Mouse (Mus musculus) kidney, embryonic 14.5 days (tissue): Measurements from ENCODE around the gene 5830473C10Rik. TPM values are rescaled to one million over a fixed set of nuclear protein-coding genes. Genes with fewer than 3 reads are reported as not detected.

ENCODE experiments used
- ATAC-seq: fragments of 200-750 bp; cut with Nextera tagmentation; 2 replicates; pipeline ENCODE4 v1.8.0; 2017; ENCODE audit warnings: moderate number of reproducible peaks, mild to moderate bottlenecking, moderate TSS enrichment, moderate library complexity; ENCODE audit not compliant: low FRiP score, low TSS enrichment
- H3K27ac ChIP-seq: fragments of 300-500 bp; sonication (generic); 2 replicates; pipeline ENCODE4 v1.5.1; 2014; ENCODE audit warnings: low read depth, mild to moderate bottlenecking, low read length, moderate library complexity, mixed read lengths
- H3K27me3 ChIP-seq: fragments of 300-500 bp; sonication (generic); 2 replicates; pipeline ENCODE4 v1.6.1; 2014; ENCODE audit warnings: mild to moderate bottlenecking, low read length; ENCODE audit not compliant: control insufficient read depth, insufficient read depth
- H3K36me3 ChIP-seq: fragments of 300-500 bp; sonication (generic); 2 replicates; pipeline ENCODE4 v1.6.1; 2014; ENCODE audit warnings: low read length, mixed read lengths; ENCODE audit not compliant: control insufficient read depth, insufficient read depth
- H3K4me1 ChIP-seq: fragments of 300-500 bp; sonication (generic); 2 replicates; pipeline ENCODE4 v1.6.1; 2014; ENCODE audit warnings: low read length, mixed read lengths; ENCODE audit not compliant: control insufficient read depth, insufficient read depth
- H3K4me2 ChIP-seq: fragments of 300-500 bp; sonication (generic); replicated peaks from 2 replicates; pipeline ENCODE4 v1.6.1; 2014; ENCODE audit warnings: low read depth, mild to moderate bottlenecking, low read length
- H3K4me3 ChIP-seq: fragments of 300-500 bp; sonication (generic); 2 replicates; pipeline ENCODE4 v1.5.1; 2014; ENCODE audit warnings: mild to moderate bottlenecking, low read length
- H3K9ac ChIP-seq: fragments of 300-500 bp; sonication (generic); 2 replicates; pipeline ENCODE4 v1.6.1; 2014; ENCODE audit warnings: low read depth, mild to moderate bottlenecking, low read length, moderate library complexity
- H3K9me3 ChIP-seq: fragments of 300-500 bp; sonication (generic); 2 replicates; pipeline ENCODE4 v1.6.1; 2016; ENCODE audit warnings: low read length; ENCODE audit not compliant: control insufficient read depth
- WGBS: fragments of 180-500 bp; shearing (Covaris S2); extraction: QIAGEN DNeasy Blood & Tissue Kit; methylation state at CpG from one replicate; pipeline ENCODE4 v1.1.7; 2014; 5-methylcytosine and 5-hydroxymethylcytosine counted together
- polyA plus RNA-seq: library from polyadenylated mRNA; unstranded; fragments of >200 nt; fragmentation: Nextera tagmentation; extraction: Ambion mirVana; gene quantifications from 2 replicates; pipeline ENCODE4 v1.2.1, GENCODE M21; 2014

Gene 5830473C10Rik
- polyA plus RNA-seq, 1 experiment from 2014 or later, result 0.09 TPM

DNA sequence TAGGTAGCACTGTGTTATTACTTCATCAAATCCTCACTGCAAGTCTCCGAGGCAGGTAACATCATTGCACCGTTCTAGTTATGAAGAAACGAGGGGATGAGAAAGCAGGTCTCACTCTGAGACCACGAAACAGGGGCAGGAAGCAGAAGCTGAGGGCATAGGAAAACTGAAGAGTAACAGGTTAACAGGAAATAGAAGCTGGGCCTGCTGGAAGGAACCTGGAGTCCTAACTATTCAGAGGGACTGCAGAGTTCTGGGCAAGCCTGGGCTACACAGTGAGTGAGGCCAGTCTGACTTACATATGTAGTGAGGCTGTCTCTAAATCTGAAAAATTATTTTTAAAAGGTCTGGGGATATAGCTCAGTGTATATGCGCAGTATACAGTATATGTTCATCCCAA lies 27.2 kb downstream of the 5830473C10Rik start:
- 92% methylated on average over 5 of the region's 5 CpGs for WGBS

DNA sequence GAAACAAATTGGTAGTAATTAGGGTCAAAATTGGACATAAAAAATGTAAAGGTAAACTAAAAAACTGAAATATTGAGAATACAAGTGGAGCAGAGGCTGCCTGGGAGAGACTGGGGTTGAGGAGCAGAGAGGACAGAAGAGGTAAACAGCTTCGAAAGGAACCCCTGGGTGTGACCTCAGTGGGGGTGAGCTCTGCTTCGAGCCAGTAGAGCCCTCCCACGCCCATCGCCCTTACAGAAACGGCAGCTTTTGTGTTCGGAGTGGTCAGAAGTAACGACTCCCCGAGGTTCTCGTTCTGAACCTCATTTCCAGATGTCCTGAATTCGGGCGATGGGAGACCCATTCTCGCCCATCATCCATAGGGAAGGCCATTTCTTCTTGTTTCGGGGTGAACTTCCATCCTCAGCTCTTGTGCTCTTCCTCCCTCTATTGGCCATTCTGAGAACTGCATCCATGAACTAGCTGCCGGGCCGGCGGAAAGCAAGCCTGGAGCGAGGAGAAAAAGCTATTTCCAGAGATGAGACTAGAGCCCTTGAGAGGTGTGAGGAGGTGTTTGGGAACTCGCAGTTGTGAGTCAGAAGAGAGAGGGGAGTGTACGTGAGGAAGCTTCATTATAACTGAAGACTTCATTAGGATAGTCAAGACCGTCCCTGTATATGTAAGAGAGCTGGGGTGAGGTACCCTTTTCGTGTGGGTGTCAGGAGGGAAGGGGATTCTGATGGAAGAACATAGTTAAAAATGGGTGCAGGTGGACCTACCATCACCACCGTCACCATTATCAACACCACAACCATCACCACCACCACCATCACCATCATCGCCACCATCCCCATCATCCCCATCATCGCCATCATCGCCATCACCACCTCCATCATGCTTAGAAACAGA lies 28.0 kb downstream of the 5830473C10Rik start:
- WGBS, result 25% methylated on average over 25 of the region's 25 CpGs
- Histone ChIP-seq H3K9ac (no peak overlapping the region), H3K4me3 (peak overlapping the region; percentile 21), H3K27ac (no peak overlapping the region), H3K4me2 (peak overlapping the region; percentile 35), H3K9me3 (no peaks in the 10 kb centered on the region), H3K36me3 (no peaks in the 10 kb centered on the region), H3K4me1 (no peaks in the 10 kb centered on the region), H3K27me3 (no peaks in the 10 kb centered on the region; the same call in 1 of the 2 replicates)
- ATAC-seq, result peak; percentile 47

More for the DNA sequence above, 27.2 kb downstream of the 5830473C10Rik start:
- no peak for ATAC-seq
- Histone ChIP-seq H3K27me3 (no peaks in the 10 kb centered on the region; the same call in 1 of the 2 replicates), H3K4me1 (no peaks in the 10 kb centered on the region), H3K9me3 (no peaks in the 10 kb centered on the region), H3K9ac (no peak overlapping the region), H3K4me2 (no peak overlapping the region), H3K27ac (no peak overlapping the region), H3K4me3 (no peak overlapping the region), H3K36me3 (no peaks in the 10 kb centered on the region)

DNA sequence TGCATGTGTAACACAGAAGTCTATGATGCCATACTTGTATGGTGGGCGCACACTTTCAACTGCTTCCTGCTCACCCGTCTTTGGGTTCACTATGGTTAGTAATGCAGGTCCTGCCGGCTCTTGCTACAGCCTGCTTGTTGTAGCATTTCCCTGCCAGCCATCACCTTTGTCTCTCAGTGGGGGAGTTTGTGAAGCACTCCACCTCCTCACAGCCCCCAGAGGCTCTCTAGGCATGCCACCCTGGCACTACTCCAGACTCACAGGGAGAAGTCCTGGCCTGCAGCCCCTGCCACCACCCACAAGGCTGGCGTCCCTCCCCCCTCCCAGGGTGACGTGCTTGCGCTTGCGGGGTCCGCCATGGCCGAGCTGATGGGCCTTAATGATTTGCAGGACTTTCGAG lies 29.8 kb downstream of the 5830473C10Rik start:
- Histone ChIP-seq H3K27me3 (no peaks in the 10 kb centered on the region; the same call in 1 of the 2 replicates), H3K36me3 (no peaks in the 10 kb centered on the region), H3K4me3 (no peak overlapping the region), H3K4me2 (no peak overlapping the region), H3K27ac (no peak overlapping the region), H3K9me3 (no peaks in the 10 kb centered on the region), H3K4me1 (no peaks in the 10 kb centered on the region), H3K9ac (no peak overlapping the region)
- 80% methylated on average over 10 of the region's 10 CpGs for WGBS
- ATAC-seq, result no peak

DNA sequence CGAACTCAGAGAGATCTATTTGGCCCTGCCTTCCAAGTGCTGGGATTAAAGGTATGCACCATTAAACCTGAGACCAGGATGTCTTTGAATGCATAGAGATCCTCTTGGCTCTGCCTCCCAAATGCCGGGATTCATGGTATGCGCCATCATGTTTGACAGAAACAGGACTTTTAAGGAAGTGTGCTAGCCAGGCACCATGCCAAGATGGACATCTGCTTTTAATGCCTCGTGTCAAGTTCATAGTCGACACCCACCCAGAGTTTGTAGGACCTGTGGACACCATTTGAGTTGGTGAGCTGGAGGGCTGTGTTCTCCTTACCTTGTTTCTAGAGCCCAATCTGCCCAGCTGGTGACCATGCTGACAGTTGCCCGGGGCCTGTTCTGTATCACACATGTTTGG lies 31.0 kb downstream of the 5830473C10Rik start:
- H3K9me3 ChIP-seq, result no peaks in the 10 kb centered on the region
- no peak overlapping the region for H3K27ac ChIP-seq
- 83% methylated on average over 6 of the region's 6 CpGs for WGBS
- H3K4me3 ChIP-seq, result no peak overlapping the region
- H3K4me1 ChIP-seq, result no peaks in the 10 kb centered on the region
- ATAC-seq, result no peak
- H3K36me3 ChIP-seq, result no peaks in the 10 kb centered on the region
- H3K27me3 ChIP-seq, result no peaks in the 10 kb centered on the region; the same call in 1 of the 2 replicates
- H3K4me2 ChIP-seq, result no peak overlapping the region
- no peak overlapping the region for H3K9ac ChIP-seq

DNA sequence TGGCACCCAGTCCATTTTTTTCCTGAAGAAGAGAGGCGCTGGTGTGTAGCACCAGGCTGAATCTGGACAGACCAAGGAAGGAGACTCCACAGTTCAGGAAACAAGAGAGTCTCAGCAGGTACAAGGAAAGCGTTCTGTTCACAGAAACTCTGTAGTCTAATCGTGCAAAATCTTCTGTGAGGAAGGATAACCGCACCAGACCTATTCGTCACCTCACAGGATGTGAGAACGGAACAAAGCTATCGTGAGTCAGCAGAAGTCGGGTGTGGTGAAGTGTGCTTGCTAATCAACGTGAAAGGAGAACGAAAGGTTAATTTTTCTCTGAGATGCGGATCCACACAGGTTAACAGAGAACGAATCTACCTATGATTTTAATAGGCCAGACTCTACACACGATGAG lies 34.0 kb downstream of the 5830473C10Rik start:
- Histone ChIP-seq H3K4me1 (no peaks in the 10 kb centered on the region), H3K27ac (no peak overlapping the region), H3K36me3 (no peaks in the 10 kb centered on the region), H3K9ac (no peak overlapping the region), H3K4me3 (no peak overlapping the region), H3K27me3 (no peaks in the 10 kb centered on the region), H3K9me3 (no peaks in the 10 kb centered on the region), H3K4me2 (no peak overlapping the region)
- ATAC-seq, result no peak
- 87% methylated on average over 13 of the region's 13 CpGs for WGBS

DNA sequence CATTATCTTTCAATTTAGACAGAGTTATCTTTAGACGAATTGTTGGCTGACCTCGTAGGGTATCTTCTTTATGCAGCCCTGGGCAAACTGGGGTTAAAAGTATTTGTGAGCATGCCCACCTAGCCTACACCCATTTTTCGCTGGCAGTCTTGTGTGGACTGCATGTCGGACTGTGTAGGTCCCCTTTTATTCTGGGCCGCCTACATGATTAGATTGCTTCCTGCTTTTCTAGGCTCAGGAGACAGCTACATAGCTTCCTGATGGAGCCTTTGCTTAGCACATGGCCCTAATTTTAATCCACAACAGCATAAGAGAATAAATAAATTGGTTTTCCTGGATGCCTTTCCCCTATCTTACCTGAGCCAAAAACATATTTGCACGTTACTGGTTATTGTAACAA lies 35.2 kb downstream of the 5830473C10Rik start:
- no peak for ATAC-seq
- Histone ChIP-seq H3K4me3 (no peak overlapping the region), H3K27me3 (no peaks in the 10 kb centered on the region), H3K9me3 (no peaks in the 10 kb centered on the region), H3K27ac (no peak overlapping the region), H3K4me2 (no peak overlapping the region), H3K4me1 (no peaks in the 10 kb centered on the region), H3K9ac (no peak overlapping the region), H3K36me3 (no peaks in the 10 kb centered on the region)
- 88% methylated on average over 6 of the region's 6 CpGs for WGBS

DNA sequence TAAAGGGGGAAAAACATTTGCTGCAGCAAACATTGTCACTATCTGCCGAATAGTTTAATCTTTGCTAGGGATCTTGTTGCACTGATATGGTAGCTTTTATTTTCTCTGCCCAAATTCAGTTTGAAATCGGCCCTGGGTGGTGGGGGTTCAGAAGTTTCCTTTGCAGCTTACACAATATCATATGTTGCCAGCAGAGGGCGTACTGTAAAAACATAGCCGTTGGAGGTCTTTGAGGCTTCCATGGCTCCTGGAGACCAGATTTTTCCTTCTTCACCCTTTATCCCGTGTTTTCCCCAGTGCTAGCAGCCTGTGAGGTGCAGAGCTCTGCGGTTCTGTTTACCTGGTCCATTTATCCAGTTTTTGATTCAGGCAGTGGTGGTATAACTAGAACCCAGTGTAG lies 40.6 kb downstream of the 5830473C10Rik start:
- Histone ChIP-seq H3K4me1 (no peaks in the 10 kb centered on the region), H3K9me3 (no peaks in the 10 kb centered on the region), H3K27me3 (no peaks in the 10 kb centered on the region), H3K9ac (no peak overlapping the region), H3K4me2 (no peak overlapping the region), H3K36me3 (no peaks in the 10 kb centered on the region), H3K27ac (no peak overlapping the region), H3K4me3 (no peak overlapping the region)
- peak; percentile 35; the same call in 1 of the 2 replicates for ATAC-seq
- 20% methylated on average over 6 of the region's 6 CpGs for WGBS

DNA sequence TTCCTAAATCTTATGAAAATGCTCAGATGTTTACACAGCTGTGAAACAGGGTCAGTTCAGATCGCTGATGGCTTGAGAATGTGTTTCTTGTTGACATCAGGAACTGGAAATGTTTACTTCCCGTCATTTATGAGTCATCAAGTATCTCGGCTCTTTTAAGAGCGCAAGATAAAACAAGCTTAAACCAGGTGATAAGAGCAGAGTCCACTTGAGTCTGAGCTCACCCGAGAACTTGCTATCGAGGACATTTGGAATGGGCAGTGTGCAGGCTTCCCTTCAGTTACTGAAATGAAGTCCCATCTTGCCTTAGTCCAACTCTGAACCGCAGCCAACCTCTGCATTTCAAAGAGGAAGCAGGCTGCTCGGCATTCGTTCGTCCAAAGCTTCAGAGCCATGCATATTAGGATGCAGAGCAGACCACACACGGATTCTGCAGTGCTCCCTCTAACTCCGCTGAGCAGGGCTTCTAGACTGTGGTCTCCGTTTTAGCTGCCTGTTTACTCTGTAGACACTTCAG lies 42.6 kb downstream of the 5830473C10Rik start:
- 50% methylated on average over 13 of the region's 13 CpGs for WGBS
- Histone ChIP-seq H3K4me3 (no peak overlapping the region), H3K9ac (no peak overlapping the region), H3K9me3 (no peaks in the 10 kb centered on the region), H3K27me3 (no peaks in the 10 kb centered on the region), H3K4me1 (no peaks in the 10 kb centered on the region), H3K36me3 (no peaks in the 10 kb centered on the region), H3K27ac (no peak overlapping the region), H3K4me2 (no peak overlapping the region)
- ATAC-seq, result peak; percentile 33; the same call in 1 of the 2 replicates

DNA sequence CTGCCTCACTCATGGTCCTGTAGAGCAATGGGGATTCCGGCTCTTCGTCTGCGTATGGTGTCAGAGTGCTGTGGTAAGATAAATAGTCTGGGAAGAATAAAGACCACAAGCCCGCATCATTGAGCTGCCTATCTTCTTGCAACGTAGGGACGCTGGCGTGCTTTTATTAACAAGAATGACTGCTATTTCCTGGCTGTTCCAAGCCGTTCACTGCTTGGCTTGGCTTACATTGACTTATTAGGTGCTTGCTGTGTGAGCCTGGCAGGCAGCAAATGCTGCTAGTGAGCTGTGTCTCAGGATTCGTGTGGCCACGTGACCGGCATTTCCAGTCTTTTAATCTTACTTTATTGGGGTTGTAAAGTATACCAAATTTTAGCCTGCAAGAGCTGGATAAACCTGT lies 48.0 kb downstream of the 5830473C10Rik start:
- Histone ChIP-seq H3K4me2 (no peak overlapping the region), H3K4me3 (no peak overlapping the region), H3K27me3 (no peaks in the 10 kb centered on the region), H3K9ac (no peak overlapping the region), H3K36me3 (no peaks in the 10 kb centered on the region), H3K9me3 (no peaks in the 10 kb centered on the region), H3K4me1 (no peaks in the 10 kb centered on the region), H3K27ac (no peak overlapping the region)
- ATAC-seq, result no peak
- WGBS, result 50% methylated on average over 11 of the region's 11 CpGs
